23 mouse cellular contexts compared by ENCODE assay signal in genomic region chr12:12547477-12547876, GRCm38 (mm10).
DNase-seq lines count a peak whose midpoint lies in the region; ATAC-seq lines count a peak whose summit lies in the region.
"Had no signal": no experiment of that assay in that cellular context is flagged by ENCODE, and none has a peak within 500 bp of the region (broad histone marks: within the 10 kb centered on the region; RNA-seq: fewer than 3 reads in every experiment).

No protein-coding gene starts in this region.

- H3K4me3 ChIP-seq in embryonic facial prominence, embryonic 14.5 days (ENCODE audit: low read depth, low read length): no peak overlapping the region
- H3K4me3 ChIP-seq in embryonic facial prominence, embryonic 10.5 days: no peak overlapping the region
- H3K4me3 ChIP-seq in lung, embryonic 16.5 days (ENCODE audit: low read length): no peak overlapping the region
- H3K4me3 ChIP-seq: embryonic facial prominence, embryonic 13.5 days; forebrain, embryonic 13.5 days; gastrocnemius, adult 2 months; intestine, embryonic 15.5 days had no signal

- H3K9me3 ChIP-seq in embryonic facial prominence, embryonic 14.5 days (ENCODE audit: control insufficient read depth, low read length): no peaks in the 10 kb centered on the region
- H3K9me3 ChIP-seq in embryonic facial prominence, embryonic 10.5 days: no peaks in the 10 kb centered on the region
- no peaks in the 10 kb centered on the region for H3K9me3 ChIP-seq in lung, embryonic 16.5 days (ENCODE audit: control insufficient read depth, low read length)
- H3K9me3 ChIP-seq: embryonic facial prominence, embryonic 13.5 days; forebrain, embryonic 13.5 days; intestine, embryonic 15.5 days had no signal

- no peaks in the 10 kb centered on the region for H3K27me3 ChIP-seq in embryonic facial prominence, embryonic 14.5 days (replicated peaks; ENCODE audit: control insufficient read depth, insufficient read depth, low read length)
- no peaks in the 10 kb centered on the region for H3K27me3 ChIP-seq in embryonic facial prominence, embryonic 10.5 days (replicated peaks; ENCODE audit: low read depth, poor library complexity, severe bottlenecking)
- H3K27me3 ChIP-seq in lung, embryonic 16.5 days (ENCODE audit: control insufficient read depth, insufficient read depth, low read depth, low read length): no peaks in the 10 kb centered on the region
- H3K27me3 ChIP-seq: embryonic facial prominence, embryonic 13.5 days; forebrain, embryonic 13.5 days; intestine, embryonic 15.5 days; Patski had no signal

- 67% methylated on average over 1 of the region's 1 CpGs for WGBS in embryonic facial prominence, embryonic 14.5 days
- 79% methylated on average over 1 of the region's 1 CpGs for WGBS in embryonic facial prominence, embryonic 10.5 days
- WGBS in lung, embryonic 16.5 days: 65% methylated on average over 1 of the region's 1 CpGs

- DNase-seq in embryonic facial prominence, embryonic 14.5 days (ENCODE audit: low spot score): peak; percentile 8
- DNase-seq in embryonic facial prominence, embryonic 10.5 days (ENCODE audit: low spot score): no peak
- DNase-seq in lung, postnatal 10 days: no peak
- no peak for DNase-seq in adrenal gland, adult 2 months
- no peak for DNase-seq in cerebellum, adult 9-10 months
- DNase-seq: adrenal gland, adult 8-10 months; adrenal gland, postnatal 36 days; cerebellum, adult 2 months; cerebellum, postnatal 14 days; gastrocnemius, adult 2 months; gastrocnemius, postnatal 36 days; heart, adult 18-20 months; heart, postnatal 4 days had no signal

- H3K4me2 ChIP-seq in embryonic facial prominence, embryonic 14.5 days (ENCODE audit: low read depth, low read length): no peak overlapping the region
- H3K4me2 ChIP-seq in lung, embryonic 16.5 days (ENCODE audit: low read depth, low read length): no peak overlapping the region
- H3K4me2 ChIP-seq: embryonic facial prominence, embryonic 13.5 days; forebrain, embryonic 13.5 days; heart, embryonic 11.5 days; hindbrain, embryonic 14.5 days; intestine, embryonic 15.5 days had no signal

- H3K36me3 ChIP-seq in embryonic facial prominence, embryonic 14.5 days (ENCODE audit: control insufficient read depth, insufficient read depth, low read length): no peaks in the 10 kb centered on the region
- no peaks in the 10 kb centered on the region for H3K36me3 ChIP-seq in embryonic facial prominence, embryonic 10.5 days (replicated peaks)
- H3K36me3 ChIP-seq in lung, embryonic 16.5 days (ENCODE audit: control insufficient read depth, insufficient read depth, low read length): no peaks in the 10 kb centered on the region
- H3K36me3 ChIP-seq: embryonic facial prominence, embryonic 13.5 days; intestine, embryonic 15.5 days had no signal

- H3K27ac ChIP-seq in embryonic facial prominence, embryonic 14.5 days (replicated peaks; ENCODE audit: low read depth, low read length): no peak overlapping the region
- H3K27ac ChIP-seq in embryonic facial prominence, embryonic 10.5 days (replicated peaks): no peak overlapping the region
- no peak overlapping the region for H3K27ac ChIP-seq in lung, embryonic 16.5 days (ENCODE audit: low read length)
- H3K27ac ChIP-seq: embryonic facial prominence, embryonic 13.5 days; forebrain, embryonic 13.5 days; gastrocnemius, adult 2 months; hindbrain, embryonic 14.5 days; intestine, embryonic 15.5 days had no signal

- H3K9ac ChIP-seq in embryonic facial prominence, embryonic 14.5 days (ENCODE audit: low read depth, low read length): no peak overlapping the region
- no peak overlapping the region for H3K9ac ChIP-seq in lung, embryonic 16.5 days (ENCODE audit: low read length)
- H3K9ac ChIP-seq: embryonic facial prominence, embryonic 13.5 days; forebrain, embryonic 13.5 days; hindbrain, embryonic 14.5 days; intestine, embryonic 15.5 days had no signal

- ATAC-seq in embryonic facial prominence, embryonic 14.5 days (ENCODE audit: low read depth): no peak
- ATAC-seq in lung, embryonic 16.5 days (ENCODE audit: low read depth): peak; percentile 26; the same call in 1 of the 2 replicates
- peak; percentile 57 to 73 for ATAC-seq in hematopoietic stem cell, adult 5-6 weeks (replicated peaks in 1 of 2; ENCODE audit: insufficient read depth in 1 of 2, low FRiP score in 2 of 2, low TSS enrichment in 1 of 2, low read depth in 1 of 2, poor library complexity in 2 of 2, severe bottlenecking in 2 of 2)
- 0 out of 2 replicates have a peak, but pooled peaks have one; percentile 19 for ATAC-seq in neutrophil, adult 5-6 weeks (ENCODE audit: extremely low read depth, insufficient number of reproducible peaks, low FRiP score, poor library complexity, severe bottlenecking)
- ATAC-seq: activated CD4-positive, CD25-positive, alpha-beta regulatory T cell, adult 4 months; forebrain, embryonic 13.5 days; intestine, embryonic 15.5 days; Patski had no signal

- no peaks in the 10 kb centered on the region for H3K4me1 ChIP-seq in embryonic facial prominence, embryonic 14.5 days (ENCODE audit: control insufficient read depth, insufficient read depth, low read length)
- no peaks in the 10 kb centered on the region for H3K4me1 ChIP-seq in embryonic facial prominence, embryonic 10.5 days
- no peaks in the 10 kb centered on the region; the same call in 1 of the 2 replicates for H3K4me1 ChIP-seq in lung, embryonic 16.5 days (replicated peaks; ENCODE audit: control insufficient read depth, insufficient read depth, low read length)
- H3K4me1 ChIP-seq: embryonic facial prominence, embryonic 13.5 days; forebrain, embryonic 13.5 days; intestine, embryonic 15.5 days had no signal
